Comparison of ENCODE assay signal across 9 mouse cellular contexts in the genomic region with DNA sequence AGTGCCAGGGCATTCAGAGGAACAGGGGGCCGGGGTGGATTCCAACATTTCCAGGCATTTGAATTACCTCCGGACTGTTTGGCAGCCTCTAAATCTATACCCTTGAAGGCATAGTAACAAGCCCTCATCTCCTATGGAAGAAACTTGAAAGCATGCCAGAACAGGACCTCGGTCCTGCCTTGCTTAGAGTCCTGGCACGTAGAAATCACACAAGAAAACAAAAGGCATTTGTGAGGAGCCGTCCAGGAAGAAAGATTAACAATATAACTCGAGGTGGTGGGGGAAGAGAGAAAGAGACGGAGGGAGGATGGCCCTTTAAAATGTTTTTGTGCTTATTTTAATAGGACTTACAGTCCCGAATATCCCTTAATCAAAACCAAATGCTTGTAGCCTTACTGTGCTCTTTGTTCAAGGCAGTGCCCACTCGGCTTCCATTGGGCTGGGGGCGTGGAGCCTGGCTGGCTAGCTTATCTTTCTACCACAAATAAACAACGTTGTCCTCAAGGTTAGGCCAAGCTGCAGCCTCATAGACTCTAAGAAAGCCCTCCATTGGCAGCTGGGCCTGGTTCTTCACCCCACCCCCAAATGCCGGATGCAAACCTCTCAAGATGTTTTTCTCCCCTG.
DNase-seq lines count a peak whose midpoint lies in the region; ATAC-seq and TF ChIP-seq lines count a peak whose summit lies in the region.
"Had no signal": no experiment of that assay in that cellular context is flagged by ENCODE, and none has a peak within 500 bp of the region (broad histone marks: within the 10 kb centered on the region; RNA-seq: fewer than 3 reads in every experiment).

No protein-coding gene starts in this region.

- 18% methylated on average over 12 of the region's 12 CpGs for WGBS in lung, embryonic 14.5 days
- WGBS in lung, adult 2 months = 22% methylated on average over 12 of the region's 12 CpGs
- 16% methylated on average over 12 of the region's 12 CpGs for WGBS in embryonic facial prominence, embryonic 12.5 days
- WGBS in hindbrain, embryonic 14.5 days = 24% methylated on average over 12 of the region's 12 CpGs
- WGBS in neural tube, embryonic 13.5 days = 22% methylated on average over 12 of the region's 12 CpGs

- H3K4me1 ChIP-seq in lung, embryonic 14.5 days (ENCODE audit: insufficient read depth) = no peaks in the 10 kb centered on the region; the same call in 1 of the 2 replicates
- H3K4me1 ChIP-seq in lung, adult 2 months (ENCODE audit: control insufficient read depth, insufficient read depth, low read length) = 0 out of 2 replicates have a peak, but pooled peaks cover 2% of the 10 kb centered on the region
- peaks cover 27% of the 10 kb centered on the region for H3K4me1 ChIP-seq in embryonic facial prominence, embryonic 12.5 days
- peaks cover 32% of the 10 kb centered on the region for H3K4me1 ChIP-seq in hindbrain, embryonic 14.5 days (replicated peaks; ENCODE audit: control insufficient read depth, insufficient read depth, low read length)
- H3K4me1 ChIP-seq in neural tube, embryonic 13.5 days (replicated peaks) = peaks cover 53% of the 10 kb centered on the region

- DNase-seq in lung, embryonic 14.5 days = peak; percentile 69
- no peak for DNase-seq in lung, adult 2 months
- peak; percentile 62 for DNase-seq in hindbrain, embryonic 14.5 days (ENCODE audit: low spot score)
- no peak for DNase-seq in urinary bladder, postnatal 25 days (ENCODE audit: low spot score)
- no peak for DNase-seq in layer of hippocampus, adult 9-10 months (ENCODE audit: low spot score)

- no peaks in the 10 kb centered on the region for H3K9me3 ChIP-seq in lung, embryonic 14.5 days (ENCODE audit: low read depth, low read length)
- H3K9me3 ChIP-seq in embryonic facial prominence, embryonic 12.5 days = no peaks in the 10 kb centered on the region
- H3K9me3 ChIP-seq in hindbrain, embryonic 14.5 days (ENCODE audit: control insufficient read depth, low read length) = no peaks in the 10 kb centered on the region
- no peaks in the 10 kb centered on the region for H3K9me3 ChIP-seq in neural tube, embryonic 13.5 days
- H3K9me3 ChIP-seq: megakaryocyte, embryonic 14.5 days had no signal

- no peaks in the 10 kb centered on the region for H3K27me3 ChIP-seq in lung, embryonic 14.5 days (ENCODE audit: insufficient read depth, low read length)
- H3K27me3 ChIP-seq in embryonic facial prominence, embryonic 12.5 days = no peaks in the 10 kb centered on the region
- no peaks in the 10 kb centered on the region for H3K27me3 ChIP-seq in hindbrain, embryonic 14.5 days (ENCODE audit: control insufficient read depth, insufficient read depth, low read length)
- H3K27me3 ChIP-seq in neural tube, embryonic 13.5 days = no peaks in the 10 kb centered on the region
- H3K27me3 ChIP-seq: megakaryocyte, embryonic 14.5 days had no signal

- peak overlapping the region; percentile 26; the same call in 1 of the 2 replicates for H3K27ac ChIP-seq in lung, embryonic 14.5 days (ENCODE audit: low read depth)
- H3K27ac ChIP-seq in embryonic facial prominence, embryonic 12.5 days = peak overlapping the region; percentile 85
- H3K27ac ChIP-seq in hindbrain, embryonic 14.5 days = peak overlapping the region; percentile 77
- peak overlapping the region; percentile 84 for H3K27ac ChIP-seq in neural tube, embryonic 13.5 days (replicated peaks)

- TF ChIP-seq POLR2A in lung, adult 2 months (IDR thresholded peaks at IDR 0.05; ENCODE audit: borderline replicate concordance, extremely low read depth, low read depth, low read length) = no peak

- H3K36me3 ChIP-seq in lung, embryonic 14.5 days (ENCODE audit: insufficient read depth) = no peaks in the 10 kb centered on the region
- H3K36me3 ChIP-seq in embryonic facial prominence, embryonic 12.5 days = no peaks in the 10 kb centered on the region
- H3K36me3 ChIP-seq in hindbrain, embryonic 14.5 days (replicated peaks; ENCODE audit: control insufficient read depth, insufficient read depth) = no peaks in the 10 kb centered on the region
- H3K36me3 ChIP-seq in neural tube, embryonic 13.5 days = no peaks in the 10 kb centered on the region

- H3K9ac ChIP-seq in lung, embryonic 14.5 days = no peak overlapping the region
- H3K9ac ChIP-seq in embryonic facial prominence, embryonic 12.5 days = no peak overlapping the region
- no peak overlapping the region for H3K9ac ChIP-seq in hindbrain, embryonic 14.5 days
- no peak overlapping the region for H3K9ac ChIP-seq in neural tube, embryonic 13.5 days

- TF ChIP-seq CTCF in lung, embryonic 14.5 days (IDR thresholded peaks at IDR 0.05; ENCODE audit: low read depth) = no peak
- no peak for TF ChIP-seq CTCF in lung, adult 2 months (IDR thresholded peaks at IDR 0.05; ENCODE audit: insufficient read depth, low read length)

- 0 out of 2 replicates have a peak overlapping the region, but pooled peaks have one; percentile 16 for H3K4me2 ChIP-seq in lung, embryonic 14.5 days
- peak overlapping the region; percentile 11; the same call in 1 of the 2 replicates for H3K4me2 ChIP-seq in embryonic facial prominence, embryonic 12.5 days (replicated peaks)
- no peak overlapping the region for H3K4me2 ChIP-seq in hindbrain, embryonic 14.5 days (replicated peaks)
- no peak overlapping the region; the same call in 1 of the 2 replicates for H3K4me2 ChIP-seq in neural tube, embryonic 13.5 days

- H3K4me3 ChIP-seq in lung, embryonic 14.5 days (ENCODE audit: low read depth, low read length) = no peak overlapping the region
- H3K4me3 ChIP-seq in lung, adult 2 months (replicated peaks; ENCODE audit: extremely low read depth, low read depth, low read length) = no peak overlapping the region
- no peak overlapping the region for H3K4me3 ChIP-seq in embryonic facial prominence, embryonic 12.5 days
- H3K4me3 ChIP-seq in hindbrain, embryonic 14.5 days (replicated peaks; ENCODE audit: low read length) = no peak overlapping the region
- no peak overlapping the region for H3K4me3 ChIP-seq in neural tube, embryonic 13.5 days
- H3K4me3 ChIP-seq: megakaryocyte, embryonic 14.5 days had no signal

- peak; percentile 54; the same call in 1 of the 2 replicates for ATAC-seq in lung, embryonic 14.5 days (ENCODE audit: insufficient read depth)
- ATAC-seq in embryonic facial prominence, embryonic 12.5 days (ENCODE audit: insufficient number of reproducible peaks, insufficient read depth, low FRiP score, low TSS enrichment) = peak; percentile 64; the same call in 1 of the 2 replicates
- ATAC-seq in hindbrain, embryonic 14.5 days (ENCODE audit: low FRiP score) = peak; percentile 72; the same call in 1 of the 2 replicates
- peak; percentile 81 for ATAC-seq in neural tube, embryonic 13.5 days (ENCODE audit: low read depth)
- ATAC-seq in activated CD4-positive, CD25-positive, alpha-beta regulatory T cell, adult 4 months = no peak

Comparison
In these comparisons a context has a peak if more than half of its experiments do, and no peak if none do; other contexts are left out.
1. DNase-seq: peak in lung, embryonic 14.5 days (single experiment) and hindbrain, embryonic 14.5 days (single experiment); none in lung, adult 2 months (single experiment), urinary bladder, postnatal 25 days (single experiment) and layer of hippocampus, adult 9-10 months (single experiment).
2. H3K27ac ChIP-seq: peak in every context shown above with its lines; median percentile 85 in embryonic facial prominence, embryonic 12.5 days; 84 in neural tube, embryonic 13.5 days; 77 in hindbrain, embryonic 14.5 days; 26 in lung, embryonic 14.5 days.
3. H3K4me2 ChIP-seq: peak in lung, embryonic 14.5 days (single experiment) and embryonic facial prominence, embryonic 12.5 days (single experiment); none in hindbrain, embryonic 14.5 days (single experiment) and neural tube, embryonic 13.5 days (single experiment).